Mouse (Mus musculus) heart, adult 11 months (tissue): Measurements from ENCODE around the gene Apopt1.

Experiments used
- DNase-seq: peaks from one replicate; pipeline ENCODE4 v3.0.0; 2022

The Apopt1 gene

DNA sequence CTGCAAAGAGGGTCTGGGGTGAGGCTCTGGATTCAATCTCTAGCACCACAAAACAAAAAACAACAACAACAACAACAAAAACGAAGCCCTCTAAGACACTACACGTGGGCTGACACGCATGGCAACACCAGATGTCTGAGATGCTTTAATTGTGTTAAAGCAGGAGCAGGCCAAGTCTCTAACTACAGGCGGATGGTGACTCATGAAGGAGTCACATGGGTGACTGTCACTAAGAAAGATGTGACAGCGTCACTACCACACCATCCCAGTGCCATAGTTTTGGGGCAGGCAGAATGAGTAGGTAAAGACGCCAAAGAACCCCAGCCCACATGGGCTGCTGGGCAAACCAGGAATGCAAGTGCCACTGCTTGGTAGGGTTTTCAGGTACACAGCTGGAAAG lies 39.4 kb downstream of the Apopt1 start:
- no peak for DNase-seq

DNA sequence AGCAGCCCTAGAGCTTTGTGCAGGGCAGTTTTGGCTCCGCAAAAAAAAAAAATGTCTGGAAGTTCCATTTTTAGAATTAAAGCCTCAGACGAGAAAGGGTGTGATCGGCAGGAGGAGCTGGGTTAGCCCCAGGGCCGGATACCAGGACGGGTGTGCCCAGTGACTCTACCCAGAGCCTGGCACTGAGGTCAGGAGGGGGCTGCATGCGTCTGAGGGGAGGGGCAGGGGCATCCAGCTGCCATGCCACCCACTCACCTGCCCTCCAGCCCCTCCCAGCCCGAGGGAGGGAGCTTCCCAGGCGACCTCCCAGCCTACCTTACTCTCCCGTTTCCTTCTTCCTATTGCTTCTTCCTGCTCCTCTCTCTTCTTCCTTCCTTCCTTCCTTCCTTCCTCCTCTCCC lies 40.3 kb downstream of the Apopt1 start:
- peak; percentile 93 for DNase-seq

DNA sequence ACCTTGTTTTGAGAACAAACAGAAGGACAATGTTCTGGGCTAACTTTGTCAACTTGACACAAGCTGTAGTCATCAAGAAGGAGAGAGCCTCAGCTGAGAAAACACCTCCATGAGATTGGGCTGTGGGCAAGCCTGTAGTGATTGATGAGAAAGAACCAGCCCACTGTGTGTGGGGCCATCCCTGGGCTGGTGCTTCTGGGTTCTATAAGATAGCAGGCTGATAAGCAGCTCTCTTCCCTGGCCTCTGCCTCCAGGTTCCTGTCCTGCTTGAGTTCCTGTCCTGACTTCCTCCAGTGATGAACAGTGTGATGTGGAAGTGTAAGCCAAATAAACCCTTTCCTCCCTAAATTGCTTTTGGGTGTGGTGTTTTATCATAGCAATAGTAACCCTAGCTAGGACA lies 41.6 kb downstream of the Apopt1 start:
- peak; percentile 86 for DNase-seq

GRCm38 (mm10) chr12:111755231-111755630 lies 42.2 kb downstream of the Apopt1 start:
- DNase-seq, result peak; percentile 92

- no peak for DNase-seq
Measured at GRCm38 (mm10) chr12:111756082-111756697, 43.1 kb downstream of the Apopt1 start.

DNA sequence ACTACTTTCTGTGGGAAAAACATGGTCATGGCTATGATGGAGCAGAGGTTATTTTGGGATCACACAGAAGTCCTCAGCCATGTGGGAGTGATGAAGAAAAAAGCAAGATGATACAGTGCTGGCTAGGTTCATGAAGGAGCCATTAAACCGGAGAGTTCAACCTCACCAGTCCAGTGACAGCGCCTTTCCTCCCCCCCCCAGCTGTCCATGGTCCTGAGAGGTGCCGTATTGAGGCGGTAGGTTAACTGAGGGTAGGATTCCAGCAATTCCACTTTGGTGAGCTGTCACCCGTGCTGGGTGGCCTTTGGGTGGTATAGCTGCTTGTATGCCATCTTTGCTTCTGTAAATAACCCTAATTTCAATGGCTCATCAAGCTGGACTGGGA lies 43.6 kb downstream of the Apopt1 start:
- DNase-seq, result no peak

- no peak for DNase-seq
Measured at GRCm38 (mm10) chr12:111757561-111758325, 44.7 kb downstream of the Apopt1 start.

- DNase-seq, result peak; percentile 98
Measured at GRCm38 (mm10) chr12:111758381-111759175, 45.5 kb downstream of the Apopt1 start, which contains the start of gene Klc1. TSS of gene Klc1 (plus strand) at chr12:111758849.

- DNase-seq, result peak; percentile 99
Measured at GRCm38 (mm10) chr12:111759176-111760061, 46.4 kb downstream of the Apopt1 start.

DNA sequence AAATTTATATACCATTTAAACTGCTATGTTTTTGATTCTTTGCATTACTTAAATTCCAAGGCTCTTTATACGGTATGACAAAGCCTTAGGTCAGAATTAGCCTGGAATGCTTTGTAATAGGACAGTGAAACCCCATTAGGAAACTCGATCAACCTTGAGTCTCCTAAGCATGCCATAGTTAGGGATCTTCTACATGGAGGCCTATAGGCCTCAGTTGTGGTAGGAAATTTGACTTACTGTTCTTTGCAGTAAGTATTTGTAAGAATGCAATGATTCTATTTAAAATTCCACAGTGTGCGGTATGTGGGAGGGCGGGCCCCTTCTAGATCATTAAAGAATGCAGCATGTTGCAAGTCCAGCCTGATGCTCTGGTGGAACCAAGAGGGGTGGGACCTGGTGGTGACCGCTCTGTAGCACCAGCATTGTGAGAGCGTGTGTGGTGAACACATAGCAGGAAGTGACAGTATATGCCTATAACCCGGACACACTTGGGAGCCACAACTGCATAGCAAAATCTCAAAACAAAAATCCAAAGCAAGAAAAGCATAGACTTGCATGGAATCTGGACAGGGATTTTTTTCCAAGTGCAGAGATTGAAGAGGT lies 47.3 kb downstream of the Apopt1 start:
- peak; percentile 82 for DNase-seq

DNA sequence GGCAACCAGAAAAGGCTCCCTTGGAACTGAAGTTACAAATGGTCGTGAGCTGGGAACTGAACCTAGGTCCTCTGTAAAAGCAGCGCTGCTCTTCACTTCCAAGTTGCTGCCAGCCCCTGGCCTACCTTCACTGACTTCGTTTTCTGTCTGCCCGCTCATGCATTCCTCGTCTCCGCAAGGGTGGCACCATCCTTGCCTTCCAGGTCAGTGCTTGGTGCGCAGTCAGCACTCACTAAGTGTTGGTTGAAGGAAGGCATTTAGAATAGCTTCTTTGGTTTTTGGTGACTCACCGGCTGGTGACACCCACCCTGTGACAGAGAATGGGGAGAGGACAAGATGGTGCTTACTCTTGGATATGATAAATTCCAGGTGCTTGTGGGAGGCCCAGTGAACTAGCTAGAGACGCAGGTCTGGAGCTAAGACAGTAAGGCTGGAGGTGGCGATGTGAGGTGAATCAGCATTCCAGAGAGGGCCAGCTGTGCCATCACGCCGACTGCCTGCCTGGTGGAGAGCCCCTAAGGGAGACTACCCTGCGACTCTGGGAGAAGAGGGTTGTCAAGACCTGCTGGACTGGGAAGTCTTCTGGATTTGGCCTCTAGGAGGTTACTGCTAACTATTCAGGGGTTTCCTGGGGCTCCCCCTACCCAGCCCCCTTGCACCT lies 49.7 kb downstream of the Apopt1 start:
- peak; percentile 88 for DNase-seq

DNA sequence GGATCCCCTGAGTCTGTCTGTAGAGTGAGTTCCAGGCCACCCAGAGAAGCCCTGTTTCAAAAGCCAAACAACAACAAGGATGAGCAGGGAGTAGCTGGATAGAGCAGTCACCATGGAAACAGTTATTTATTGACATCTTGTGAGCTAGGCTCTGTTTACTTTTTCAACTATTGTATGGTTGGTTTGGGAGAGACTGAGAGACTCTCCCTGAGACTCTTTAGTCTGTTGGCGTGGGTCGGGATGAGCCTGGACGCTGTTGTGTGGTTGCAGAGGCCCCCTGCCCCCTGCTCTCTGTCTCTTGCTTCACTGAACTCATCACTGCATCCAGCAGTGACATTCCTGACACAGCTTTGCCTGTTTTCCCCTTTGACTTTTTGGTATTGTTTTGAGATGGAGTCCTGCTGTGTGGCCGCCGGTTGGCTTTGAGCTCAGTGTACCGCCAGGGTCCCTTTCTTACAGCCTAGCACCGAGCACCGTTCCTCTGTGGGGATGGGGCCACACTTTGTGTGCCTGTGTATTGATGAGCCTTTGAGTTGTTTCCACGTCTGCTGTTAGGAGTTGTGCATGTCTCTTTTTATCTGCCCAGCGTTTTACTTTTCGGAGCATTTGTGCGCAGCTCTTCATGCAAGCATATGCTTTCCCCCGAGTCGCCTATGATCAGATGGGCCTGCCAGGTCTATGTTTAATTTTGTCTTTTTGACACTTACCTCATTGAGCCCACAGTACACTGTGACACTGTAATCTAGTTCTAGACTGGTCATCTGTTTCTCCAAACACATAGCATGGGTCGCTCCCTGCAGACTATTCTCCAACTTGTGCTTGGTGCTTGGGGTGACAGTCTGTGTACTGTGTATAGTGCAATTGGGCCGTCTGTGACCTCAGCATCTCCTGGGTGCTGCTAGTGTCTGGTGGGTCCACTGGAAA lies 53.5 kb downstream of the Apopt1 start:
- peak; percentile 86 for DNase-seq

- no peak for DNase-seq
Measured at GRCm38 (mm10) chr12:111768322-111768928, 55.4 kb downstream of the Apopt1 start.

DNA sequence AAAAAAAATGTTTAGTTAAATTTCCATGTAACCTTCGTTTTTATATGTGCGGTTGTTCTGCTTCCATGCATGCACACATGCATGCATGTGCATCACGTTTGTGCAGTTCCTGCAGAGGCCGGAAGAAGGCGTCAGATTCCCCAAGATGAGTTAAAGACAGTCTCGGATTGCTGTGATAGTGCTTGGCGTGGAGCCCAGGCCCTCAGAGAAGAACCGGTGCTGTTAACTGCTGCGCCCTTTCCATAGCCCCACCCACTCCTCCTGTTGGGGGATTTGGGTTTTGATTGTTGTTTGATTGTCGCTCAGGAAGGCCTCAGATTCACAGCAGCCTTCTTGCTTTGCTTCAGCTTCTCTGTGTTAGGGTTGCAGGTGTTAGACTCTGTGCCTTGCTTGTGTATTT lies 56.2 kb downstream of the Apopt1 start:
- peak; percentile 96 for DNase-seq

- no peak for DNase-seq
Measured at GRCm38 (mm10) chr12:111769816-111770577, 56.9 kb downstream of the Apopt1 start.

DNA sequence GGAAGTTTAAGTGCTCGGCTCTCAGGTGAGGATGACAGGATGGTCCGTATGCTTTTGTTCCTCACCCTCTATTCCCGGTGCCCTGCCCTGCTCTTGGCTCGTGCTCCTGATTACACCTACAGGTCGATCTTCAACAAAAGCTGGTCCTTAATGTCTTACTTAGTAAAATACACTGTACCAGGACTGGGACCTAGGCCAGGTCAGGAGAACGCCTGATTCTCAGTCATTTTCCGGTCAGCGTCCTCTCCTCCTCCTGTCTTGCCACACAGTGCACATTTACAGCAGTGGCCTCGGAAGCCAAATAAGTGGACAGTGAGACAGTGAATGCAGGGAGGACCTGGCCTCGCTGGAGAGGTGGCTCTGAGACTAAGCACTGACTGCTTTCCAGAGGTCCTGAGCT lies 57.6 kb downstream of the Apopt1 start:
- no peak for DNase-seq

- peak; percentile 87 for DNase-seq
Measured at GRCm38 (mm10) chr12:111774156-111774555, 61.1 kb downstream of the Apopt1 start.

- DNase-seq, result peak; percentile 80
Measured at GRCm38 (mm10) chr12:111774845-111775244, 61.8 kb downstream of the Apopt1 start.

- DNase-seq, result peak; percentile 78
Measured at GRCm38 (mm10) chr12:111777919-111778318, 64.9 kb downstream of the Apopt1 start.
